Mouse (Mus musculus) stomach, postnatal 0 days (tissue): Measurements from ENCODE around the gene Hes3.

Source experiments
- CTCF ChIP-seq: IDR thresholded peaks from 2 replicates; pipeline ENCODE4 v1.5.1; 2016; ENCODE audit warnings: antibody characterized with exemption, low read depth, mild to moderate bottlenecking, moderate library complexity
- EP300 ChIP-seq: optimal IDR thresholded peaks from 2 replicates; pipeline ENCODE3; 2016; ENCODE audit warnings: antibody characterized with exemption

DNA sequence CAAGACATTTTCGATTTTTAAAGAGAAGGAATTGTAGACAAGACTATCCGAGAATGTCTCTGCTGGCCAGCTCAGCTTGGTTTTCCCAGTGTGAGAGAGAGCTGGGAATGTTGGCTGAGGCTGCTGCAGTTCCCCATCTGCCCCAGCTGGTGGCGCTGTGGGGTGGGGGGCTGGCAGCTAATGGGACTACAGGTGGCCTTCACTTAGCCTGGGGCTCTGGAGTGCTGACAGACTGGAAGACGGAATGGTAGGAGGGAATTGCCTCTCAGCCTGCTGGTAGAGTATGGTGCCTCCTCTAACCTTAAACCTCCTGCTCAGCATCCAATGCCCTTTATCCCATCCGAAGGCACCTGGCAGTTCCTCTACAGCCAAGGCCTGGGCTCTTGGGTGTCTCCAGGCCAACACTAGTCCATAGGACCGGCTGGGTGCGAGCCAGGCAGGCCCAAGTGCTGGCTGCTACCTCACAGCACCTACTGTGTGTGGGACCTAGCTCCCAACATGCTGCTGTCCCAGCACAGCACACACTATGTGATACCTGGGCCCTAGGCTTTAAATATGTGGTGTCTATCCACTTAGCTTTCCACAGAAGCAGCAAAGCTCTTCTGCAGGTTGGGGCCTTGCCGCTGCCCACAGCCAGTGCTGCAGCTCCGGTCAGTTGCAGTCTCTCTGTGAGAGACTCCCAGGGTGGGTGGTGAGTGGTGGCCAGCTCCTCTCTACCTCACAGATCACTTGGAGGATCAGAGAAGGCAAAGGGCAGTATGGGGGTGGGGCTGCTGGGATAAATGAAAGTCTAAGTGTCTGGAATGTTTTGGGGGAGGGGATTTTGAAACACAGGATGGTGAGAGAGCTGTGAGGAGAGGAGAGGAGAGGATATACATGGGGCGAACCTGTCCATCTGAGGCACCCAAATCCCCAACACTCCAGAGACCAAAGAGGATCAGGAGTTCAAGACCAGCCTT, 14.8 kb downstream of the Hes3 start:
- TF ChIP-seq CTCF: peak; percentile 74
- TF ChIP-seq EP300: no peak
